Mouse (Mus musculus) limb, embryonic 14.5 days (tissue): ENCODE data around the gene Agl. TPM values are rescaled to one million over a fixed set of nuclear protein-coding genes. Genes with fewer than 3 reads are reported as not detected.
"Not testable (repeated sequence)": the region's sequence is repeated elsewhere in the genome, so short reads cannot be mapped to it uniquely, and the experiment has no call there.

ENCODE experiments used
- ATAC-seq: fragments of 200-750 bp; cut with Nextera tagmentation; 2 replicates; pipeline ENCODE4 v1.8.0; 2017; ENCODE audit warnings: low read depth, moderate number of reproducible peaks, moderate TSS enrichment; ENCODE audit not compliant: low FRiP score
- DNase-seq: peaks from one replicate; pipeline ENCODE4 v3.0.0-alpha.2; 2015; ENCODE audit warnings: low spot score
- H3K27ac ChIP-seq: fragments of 300-500 bp; sonication (generic); replicated peaks from 2 replicates; pipeline ENCODE4 v1.5.1; 2014; ENCODE audit warnings: low read depth, mild to moderate bottlenecking, low read length, moderate library complexity, mixed read lengths
- H3K27me3 ChIP-seq: fragments of 300-500 bp; sonication (generic); 2 replicates; pipeline ENCODE4 v1.6.1; 2014; ENCODE audit warnings: low read length, mixed read lengths; ENCODE audit not compliant: control insufficient read depth, insufficient read depth
- H3K36me3 ChIP-seq: fragments of 300-500 bp; sonication (generic); 2 replicates; pipeline ENCODE4 v1.6.1; 2014; ENCODE audit warnings: mild to moderate bottlenecking, low read length, moderate library complexity, mixed read lengths; ENCODE audit not compliant: control insufficient read depth, insufficient read depth
- H3K4me1 ChIP-seq: fragments of 300-500 bp; sonication (generic); 2 replicates; pipeline ENCODE4 v1.6.1; 2014; ENCODE audit warnings: antibody characterized with exemption, low read length, mixed read lengths; ENCODE audit not compliant: control insufficient read depth, insufficient read depth
- H3K4me2 ChIP-seq: fragments of 300-500 bp; sonication (generic); replicated peaks from 2 replicates; pipeline ENCODE4 v1.6.1; 2014; ENCODE audit warnings: low read depth, mild to moderate bottlenecking, low read length, moderate library complexity; ENCODE audit not compliant: severe bottlenecking
- H3K4me3 ChIP-seq: fragments of 300-500 bp; sonication (generic); replicated peaks from 2 replicates; pipeline ENCODE4 v1.5.1; 2014; ENCODE audit warnings: low read length
- H3K9ac ChIP-seq: fragments of 300-500 bp; sonication (generic); 2 replicates; pipeline ENCODE4 v1.6.1; 2014; ENCODE audit warnings: mild to moderate bottlenecking, low read depth, low read length, moderate library complexity; ENCODE audit not compliant: severe bottlenecking
- H3K9me3 ChIP-seq: fragments of 300-500 bp; sonication (generic); 2 replicates; pipeline ENCODE4 v1.6.1; 2016; ENCODE audit warnings: low read length; ENCODE audit not compliant: control insufficient read depth
- POLR2A ChIP-seq: fragments of 200-500 bp; IDR thresholded peaks from 2 replicates; pipeline ENCODE4 v1.8.0; 2012; ENCODE audit warnings: inconsistent platforms, mild to moderate bottlenecking, moderate library complexity, borderline replicate concordance; ENCODE audit not compliant: insufficient read depth, insufficient read length; ENCODE audit errors: extremely low read depth
- WGBS: fragments of 180-500 bp; shearing (Covaris S2); extraction: QIAGEN DNeasy Blood & Tissue Kit; methylation state at CpG from one replicate; pipeline ENCODE4 v1.1.7; 2014; 5-methylcytosine and 5-hydroxymethylcytosine counted together
- polyA plus RNA-seq, 2 experiments: library from polyadenylated mRNA; depleted of rRNA in 1 of 2; stranded (reverse) in 1 of 2; unstranded in 1 of 2; fragments of >200 nt; fragmentation: Nextera tagmentation in 1 of 2; extraction: Ambion mirVana in 1 of 2; gene quantifications; 2 replicates each; pipeline versions ENCODE4 v1.2.1 to v1.2.3; 2012 to 2014

The Agl gene
- polyA plus RNA-seq, 2 experiments = 18.0 to 26.9 TPM

- ATAC-seq (no peak), DNase-seq (no peak)
- Histone ChIP-seq H3K4me3 (no peak overlapping the region), H3K4me2 (no peak overlapping the region), H3K36me3 (no peaks in the 10 kb centered on the region), H3K27me3 (no peaks in the 10 kb centered on the region), H3K4me1 (peaks cover 3% of the 10 kb centered on the region; the same call in 1 of the 2 replicates), H3K9ac (no peak overlapping the region), H3K27ac (no peak overlapping the region), H3K9me3 (no peaks in the 10 kb centered on the region)
- 57% methylated on average over 4 of the region's 4 CpGs for WGBS
- no peak for TF ChIP-seq POLR2A
Measured at GRCm38 (mm10) chr3:116815916-116816315, 8.0 kb upstream of the Agl start.

GRCm38 (mm10) chr3:116815305-116815797 lies 7.4 kb upstream of the Agl start:
- H3K9ac ChIP-seq = no peak overlapping the region
- H3K36me3 ChIP-seq = no peaks in the 10 kb centered on the region
- no peak overlapping the region for H3K27ac ChIP-seq
- no peak for DNase-seq
- H3K9me3 ChIP-seq = no peaks in the 10 kb centered on the region
- no peak for TF ChIP-seq POLR2A
- no peak overlapping the region for H3K4me3 ChIP-seq
- H3K4me1 ChIP-seq = peaks cover 3% of the 10 kb centered on the region; the same call in 1 of the 2 replicates
- no peak for ATAC-seq
- no peaks in the 10 kb centered on the region for H3K27me3 ChIP-seq
- WGBS = 83% methylated on average over 6 of the region's 6 CpGs
- H3K4me2 ChIP-seq = no peak overlapping the region

- TF ChIP-seq POLR2A = no peak
- H3K9ac ChIP-seq = no peak overlapping the region
- WGBS = 89% methylated on average over 2 of the region's 2 CpGs
Measured at GRCm38 (mm10) chr3:116812946-116813345, 5.0 kb upstream of the Agl start.

GRCm38 (mm10) chr3:116810351-116810750 lies 2.4 kb upstream of the Agl start:
- not testable (repeated sequence) for ATAC-seq, H3K4me3 ChIP-seq, H3K36me3 ChIP-seq, H3K4me2 ChIP-seq, H3K27ac ChIP-seq, H3K27me3 ChIP-seq, DNase-seq, H3K4me1 ChIP-seq, H3K9me3 ChIP-seq, H3K9ac ChIP-seq
- 88% methylated on average over 6 of the region's 6 CpGs for WGBS

More at GRCm38 (mm10) chr3:116812946-116813345, 5.0 kb upstream of the Agl start:
- no peak overlapping the region for H3K27ac ChIP-seq
- no peak overlapping the region for H3K4me2 ChIP-seq
- H3K36me3 ChIP-seq = no peaks in the 10 kb centered on the region
- H3K9me3 ChIP-seq = no peaks in the 10 kb centered on the region
- peaks cover 6% of the 10 kb centered on the region; the same call in 1 of the 2 replicates for H3K4me1 ChIP-seq
- no peaks in the 10 kb centered on the region for H3K27me3 ChIP-seq
- no peak for ATAC-seq
- DNase-seq = no peak
- H3K4me3 ChIP-seq = no peak overlapping the region

GRCm38 (mm10) chr3:116809221-116809620 lies 1.3 kb upstream of the Agl start:
- Histone ChIP-seq H3K27me3 (no peaks in the 10 kb centered on the region), H3K4me1 (0 out of 2 replicates have a peak, but pooled peaks cover 2% of the 10 kb centered on the region), H3K9ac (no peak overlapping the region), H3K4me2 (no peak overlapping the region), H3K4me3 (no peak overlapping the region), H3K36me3 (0 out of 2 replicates have a peak, but pooled peaks cover under 1% of the 10 kb centered on the region), H3K27ac (no peak overlapping the region), H3K9me3 (no peaks in the 10 kb centered on the region)
- WGBS = 92% methylated on average over 6 of the region's 6 CpGs
- no peak for TF ChIP-seq POLR2A
- ATAC-seq (no peak), DNase-seq (no peak)
